Mouse (Mus musculus): ENCODE measurements around the gene Lrfn2. TPM values are rescaled to one million over a fixed set of nuclear protein-coding genes. Genes with fewer than 3 reads are reported as not detected.
A peak's percentile ranks its signal among the peaks of the same experiment; 100 is the strongest.

The Lrfn2 gene
- polyA plus RNA-seq, 1 experiment from 2014 or later = 1.1 TPM

GRCm38 (mm10) chr17:48935201-48935600, 3.0 kb downstream of the Lrfn2 start:
- peaks cover 6% of the 10 kb centered on the region; the same call in 1 of the 2 replicates for H3K4me1 ChIP-seq
- no peak overlapping the region for H3K4me3 ChIP-seq (replicated peaks)
- H3K36me3 ChIP-seq = no peaks in the 10 kb centered on the region
- no peak overlapping the region for H3K4me2 ChIP-seq
- H3K9ac ChIP-seq = no peak overlapping the region
- 76% methylated on average over 8 of the region's 8 CpGs for WGBS
- peaks cover 22% of the 10 kb centered on the region for H3K27me3 ChIP-seq (replicated peaks)
- H3K27ac ChIP-seq = no peak overlapping the region
- ATAC-seq (ENCODE audit: insufficient read depth, low FRiP score, low read depth) = no peak
- no peaks in the 10 kb centered on the region for H3K9me3 ChIP-seq

GRCm38 (mm10) chr17:48936445-48937141, 4.4 kb downstream of the Lrfn2 start:
- H3K4me1 ChIP-seq = peaks cover 6% of the 10 kb centered on the region; the same call in 1 of the 2 replicates
- no peak for ATAC-seq (ENCODE audit: insufficient read depth, low FRiP score, low read depth)
- WGBS = 48% methylated on average over 5 of the region's 5 CpGs
- H3K9ac ChIP-seq = no peak overlapping the region
- no peak overlapping the region for H3K4me2 ChIP-seq
- H3K36me3 ChIP-seq = no peaks in the 10 kb centered on the region
- no peaks in the 10 kb centered on the region for H3K9me3 ChIP-seq
- peaks cover 16% of the 10 kb centered on the region for H3K27me3 ChIP-seq (replicated peaks)
- H3K4me3 ChIP-seq (replicated peaks) = no peak overlapping the region
- no peak overlapping the region for H3K27ac ChIP-seq

- no peaks in the 10 kb centered on the region for H3K9me3 ChIP-seq
- no peak overlapping the region for H3K4me2 ChIP-seq
- ATAC-seq (ENCODE audit: insufficient read depth, low FRiP score, low read depth) = no peak
- no peak overlapping the region for H3K27ac ChIP-seq
- no peaks in the 10 kb centered on the region for H3K36me3 ChIP-seq
- H3K4me3 ChIP-seq (replicated peaks) = no peak overlapping the region
- 0 out of 2 replicates have a peak, but pooled peaks cover under 1% of the 10 kb centered on the region for H3K27me3 ChIP-seq (replicated peaks)
- WGBS = 72% methylated on average over 7 of the region's 7 CpGs
- H3K9ac ChIP-seq = no peak overlapping the region
- no peaks in the 10 kb centered on the region for H3K4me1 ChIP-seq
Measured at GRCm38 (mm10) chr17:48938711-48939220, 6.6 kb downstream of the Lrfn2 start.

- ATAC-seq (ENCODE audit: insufficient read depth, low FRiP score, low read depth) = no peak
- whole genome bisulfite sequencing = 75% methylated on average over 9 of the region's 9 CpGs
- Histone ChIP-seq H3K9ac (no peak overlapping the region), H3K4me2 (no peak overlapping the region), H3K4me3 (replicated peaks) (no peak overlapping the region), H3K4me1 (no peaks in the 10 kb centered on the region), H3K36me3 (no peaks in the 10 kb centered on the region), H3K9me3 (no peaks in the 10 kb centered on the region), H3K27me3 (replicated peaks) (no peaks in the 10 kb centered on the region), H3K27ac (no peak overlapping the region)
Measured at GRCm38 (mm10) chr17:48946315-48946714, 14.1 kb downstream of the Lrfn2 start.

GRCm38 (mm10) chr17:48946765-48947164, 14.6 kb downstream of the Lrfn2 start:
- Histone ChIP-seq H3K4me2 (no peak overlapping the region), H3K9me3 (no peaks in the 10 kb centered on the region), H3K9ac (no peak overlapping the region), H3K4me3 (replicated peaks) (no peak overlapping the region), H3K36me3 (no peaks in the 10 kb centered on the region), H3K4me1 (no peaks in the 10 kb centered on the region), H3K27ac (no peak overlapping the region), H3K27me3 (replicated peaks) (no peaks in the 10 kb centered on the region)
- no peak for ATAC-seq (ENCODE audit: insufficient read depth, low FRiP score, low read depth)
- 34% methylated on average over 3 of the region's 3 CpGs for WGBS

GRCm38 (mm10) chr17:48951250-48951649, 19.1 kb downstream of the Lrfn2 start:
- H3K36me3 ChIP-seq = no peaks in the 10 kb centered on the region
- no peaks in the 10 kb centered on the region for H3K27me3 ChIP-seq (replicated peaks)
- no peaks in the 10 kb centered on the region for H3K4me1 ChIP-seq
- no peak overlapping the region for H3K27ac ChIP-seq
- no peaks in the 10 kb centered on the region for H3K9me3 ChIP-seq
- H3K9ac ChIP-seq = no peak overlapping the region
- no peak overlapping the region for H3K4me3 ChIP-seq (replicated peaks)
- ATAC-seq (ENCODE audit: insufficient read depth, low FRiP score, low read depth) = no peak
- WGBS = 76% methylated on average over 1 of the region's 1 CpGs
- H3K4me2 ChIP-seq = no peak overlapping the region

GRCm38 (mm10) chr17:48956033-48956631, 24.0 kb downstream of the Lrfn2 start:
- no peak overlapping the region for H3K9ac ChIP-seq
- no peaks in the 10 kb centered on the region for H3K36me3 ChIP-seq
- no peak overlapping the region for H3K4me2 ChIP-seq
- H3K27ac ChIP-seq = no peak overlapping the region
- peaks cover 6% of the 10 kb centered on the region; the same call in 1 of the 2 replicates for H3K4me1 ChIP-seq
- ATAC-seq (ENCODE audit: insufficient read depth, low FRiP score, low read depth) = no peak
- no peaks in the 10 kb centered on the region for H3K27me3 ChIP-seq (replicated peaks)
- no peak overlapping the region for H3K4me3 ChIP-seq (replicated peaks)
- no peaks in the 10 kb centered on the region for H3K9me3 ChIP-seq
- 71% methylated on average over 7 of the region's 7 CpGs for WGBS

GRCm38 (mm10) chr17:48960161-48960698, 28.1 kb downstream of the Lrfn2 start:
- peak; percentile 70 for ATAC-seq (ENCODE audit: insufficient read depth, low FRiP score, low read depth)
- Histone ChIP-seq H3K4me2 (peak overlapping the region; percentile 48), H3K9me3 (no peaks in the 10 kb centered on the region), H3K9ac (no peak overlapping the region), H3K4me1 (peaks cover 6% of the 10 kb centered on the region; the same call in 1 of the 2 replicates), H3K27ac (peak overlapping the region; percentile 26; the same call in 1 of the 2 replicates), H3K4me3 (replicated peaks) (peak overlapping the region; percentile 2; the same call in 1 of the 2 replicates), H3K36me3 (no peaks in the 10 kb centered on the region), H3K27me3 (replicated peaks) (no peaks in the 10 kb centered on the region)
- 3% methylated on average over 16 of the region's 16 CpGs for WGBS

GRCm38 (mm10) chr17:48962646-48963045, 30.5 kb downstream of the Lrfn2 start:
- no peak for ATAC-seq (ENCODE audit: insufficient read depth, low FRiP score, low read depth)
- H3K27me3 ChIP-seq (replicated peaks) = no peaks in the 10 kb centered on the region
- 51% methylated on average over 3 of the region's 3 CpGs for WGBS
- H3K4me2 ChIP-seq = no peak overlapping the region
- no peaks in the 10 kb centered on the region for H3K9me3 ChIP-seq
- no peak overlapping the region for H3K9ac ChIP-seq
- H3K4me1 ChIP-seq = peaks cover 6% of the 10 kb centered on the region; the same call in 1 of the 2 replicates
- no peaks in the 10 kb centered on the region for H3K36me3 ChIP-seq
- H3K27ac ChIP-seq = no peak overlapping the region
- no peak overlapping the region for H3K4me3 ChIP-seq (replicated peaks)

GRCm38 (mm10) chr17:48963740-48964139, 31.6 kb downstream of the Lrfn2 start:
- H3K9ac ChIP-seq = no peak overlapping the region
- peaks cover 6% of the 10 kb centered on the region; the same call in 1 of the 2 replicates for H3K4me1 ChIP-seq
- H3K9me3 ChIP-seq = no peaks in the 10 kb centered on the region
- ATAC-seq (ENCODE audit: insufficient read depth, low FRiP score, low read depth) = no peak
- H3K27me3 ChIP-seq (replicated peaks) = no peaks in the 10 kb centered on the region
- no peaks in the 10 kb centered on the region for H3K36me3 ChIP-seq
- no peak overlapping the region for H3K27ac ChIP-seq
- H3K4me3 ChIP-seq (replicated peaks) = no peak overlapping the region
- 70% methylated on average over 9 of the region's 9 CpGs for WGBS
- H3K4me2 ChIP-seq = no peak overlapping the region

GRCm38 (mm10) chr17:48968304-48968703, 36.1 kb downstream of the Lrfn2 start:
- no peaks in the 10 kb centered on the region for H3K27me3 ChIP-seq (replicated peaks)
- H3K4me3 ChIP-seq (replicated peaks) = no peak overlapping the region
- no peak overlapping the region for H3K9ac ChIP-seq
- H3K27ac ChIP-seq = no peak overlapping the region
- no peaks in the 10 kb centered on the region for H3K9me3 ChIP-seq
- 82% methylated on average over 13 of the region's 13 CpGs for WGBS
- no peaks in the 10 kb centered on the region for H3K36me3 ChIP-seq
- H3K4me2 ChIP-seq = no peak overlapping the region
- H3K4me1 ChIP-seq = no peaks in the 10 kb centered on the region
- no peak for ATAC-seq (ENCODE audit: insufficient read depth, low FRiP score, low read depth)

- no peak for ATAC-seq (ENCODE audit: insufficient read depth, low FRiP score, low read depth)
- Histone ChIP-seq H3K9ac (no peak overlapping the region), H3K36me3 (no peaks in the 10 kb centered on the region), H3K4me1 (peaks cover 5% of the 10 kb centered on the region; the same call in 1 of the 2 replicates), H3K27ac (no peak overlapping the region), H3K9me3 (no peaks in the 10 kb centered on the region), H3K4me3 (replicated peaks) (no peak overlapping the region), H3K27me3 (replicated peaks) (no peaks in the 10 kb centered on the region), H3K4me2 (no peak overlapping the region)
- WGBS = 69% methylated on average over 10 of the region's 10 CpGs
Measured at GRCm38 (mm10) chr17:48971296-48971695, 39.1 kb downstream of the Lrfn2 start.
